Mouse (Mus musculus) brain, embryonic 14.5 days (tissue): ENCODE results near the gene Bms1.

Source experiments
- CTCF ChIP-seq: fragments of 200-500 bp; IDR thresholded peaks from 2 replicates; pipeline ENCODE4 v1.5.1; 2012; ENCODE audit warnings: inconsistent platforms, mild to moderate bottlenecking, moderate library complexity, borderline replicate concordance; ENCODE audit not compliant: insufficient read depth, insufficient read length; ENCODE audit errors: extremely low read depth
- POLR2A ChIP-seq: fragments of 200-500 bp; IDR thresholded peaks from 2 replicates; pipeline ENCODE4 v1.6.1; 2012; ENCODE audit warnings: mild to moderate bottlenecking, inconsistent platforms, borderline replicate concordance; ENCODE audit not compliant: poor library complexity, insufficient read depth, insufficient read length, severe bottlenecking; ENCODE audit errors: extremely low read depth

- TF ChIP-seq CTCF (no peak), POLR2A (no peak)
These were observed 83.3 kb downstream of the Bms1 start for GRCm38 (mm10) chr6:118335934-118336450.
